Mouse (Mus musculus): Measurements from ENCODE around the gene Inha.

DNA sequence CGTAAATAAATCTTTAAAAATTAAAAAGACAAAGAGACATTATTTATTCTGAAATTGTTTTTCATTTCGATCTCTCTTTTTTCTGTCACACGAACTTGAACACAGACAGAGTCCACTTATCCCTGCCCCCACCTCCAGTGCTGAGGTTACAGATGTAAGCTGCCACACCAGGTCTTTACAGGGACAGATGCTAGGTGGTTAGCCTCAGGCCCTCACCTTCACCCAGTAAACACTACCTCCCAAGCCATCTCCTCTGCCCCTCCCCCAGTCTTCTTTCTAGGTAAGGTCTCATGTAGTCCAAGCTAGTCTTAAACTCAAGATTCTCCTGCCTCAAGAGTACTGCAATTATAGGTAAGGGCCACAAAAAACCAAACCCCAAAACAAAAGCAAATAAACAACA is 5.7 kb downstream of the Inha start:
- TF ChIP-seq POLR2A (IDR thresholded peaks at IDR 0.05; ENCODE audit: low read depth, low read length) (no peak), CTCF (IDR thresholded peaks at IDR 0.05; ENCODE audit: extremely low read depth, insufficient read depth, insufficient read length, insufficient replicate concordance) (no peak)

Measured in spleen, adult 2 months (tissue).